Mouse (Mus musculus) ovary, postnatal 14 days (tissue): ENCODE results near the gene Il27.
"Not testable (repeated sequence)": the region's sequence is repeated elsewhere in the genome, so short reads cannot be mapped to it uniquely, and the experiment has no call there.

ENCODE experiments used
- DNase-seq: peaks from one replicate; pipeline ENCODE4 v3.0.0; 2022; ENCODE audit warnings: low spot score

Il27 gene

GRCm38 (mm10) chr7:126594862-126595561, at the start of gene Il27:
Gene Il27 (minus strand): TSS chr7:126594941.
- no peak for DNase-seq

- no peak for DNase-seq
Measured at GRCm38 (mm10) chr7:126644345-126644744, 49.6 kb upstream of the Il27 start.

GRCm38 (mm10) chr7:126643244-126643617, 48.5 kb upstream of the Il27 start:
- not testable (repeated sequence) for DNase-seq

- DNase-seq, result no peak
Measured at GRCm38 (mm10) chr7:126642545-126643243, 48.0 kb upstream of the Il27 start.

GRCm38 (mm10) chr7:126636733-126637520, 42.2 kb upstream of the Il27 start:
- DNase-seq, result no peak

GRCm38 (mm10) chr7:126635375-126635774, 40.6 kb upstream of the Il27 start:
- no peak for DNase-seq

- no peak for DNase-seq
Measured at GRCm38 (mm10) chr7:126632478-126632877, 37.7 kb upstream of the Il27 start.

- DNase-seq, result no peak
Measured at GRCm38 (mm10) chr7:126630824-126631518, 36.2 kb upstream of the Il27 start, which contains the start of gene Nupr1. Gene Nupr1 (minus strand): TSS chr7:126630861.

GRCm38 (mm10) chr7:126629915-126630314, 35.2 kb upstream of the Il27 start:
- no peak for DNase-seq

GRCm38 (mm10) chr7:126628111-126628510, 33.4 kb upstream of the Il27 start:
- no peak for DNase-seq

- no peak for DNase-seq
Measured at GRCm38 (mm10) chr7:126625807-126626600, 31.3 kb upstream of the Il27 start.

- DNase-seq, result peak; percentile 60
Measured at GRCm38 (mm10) chr7:126625369-126625768, 30.6 kb upstream of the Il27 start.

- DNase-seq, result no peak
Measured at GRCm38 (mm10) chr7:126624774-126625173, 30.0 kb upstream of the Il27 start.

- no peak for DNase-seq
Measured at GRCm38 (mm10) chr7:126623381-126623780, 28.6 kb upstream of the Il27 start.

- no peak for DNase-seq
Measured at GRCm38 (mm10) chr7:126621452-126622359, 27.0 kb upstream of the Il27 start.

GRCm38 (mm10) chr7:126619559-126620275, 25.0 kb upstream of the Il27 start:
- DNase-seq, result no peak

- no peak for DNase-seq
Measured at GRCm38 (mm10) chr7:126616707-126617106, 22.0 kb upstream of the Il27 start.

- DNase-seq, result no peak
Measured at GRCm38 (mm10) chr7:126612736-126613135, 18.0 kb upstream of the Il27 start.

- no peak for DNase-seq
Measured at GRCm38 (mm10) chr7:126607796-126608195, 13.1 kb upstream of the Il27 start.

GRCm38 (mm10) chr7:126607064-126607463, 12.3 kb upstream of the Il27 start:
- peak; percentile 49 for DNase-seq
